Mouse (Mus musculus): ENCODE measurements at regions not wholly inside any gene's neighbourhood (a gene's known extent, or its start where the extent isn't known, plus 50 kb on each side); places are given as distances from the start of the nearest gene placed in this dataset.

GRCm38 (mm10) chr12:5810427-5810826 is 434.9 kb upstream of the Klhl29 start:
- Histone ChIP-seq H3K27ac (ENCODE audit: insufficient read depth, low read depth, low read length, poor library complexity, severe bottlenecking) (no peak overlapping the region), H3K9me3 (ENCODE audit: control insufficient read depth, insufficient read depth, low read depth, low read length) (no peaks in the 10 kb centered on the region), H3K36me3 (ENCODE audit: control insufficient read depth, insufficient read depth, low read length, poor library complexity, severe bottlenecking) (no peaks in the 10 kb centered on the region), H3K4me3 (ENCODE audit: insufficient read depth in 1 of 2, low read depth in 1 of 2, low read length in 2 of 2, poor library complexity in 1 of 2, severe bottlenecking in 1 of 2) (no peak overlapping the region), H3K9ac (ENCODE audit: insufficient read depth, low read depth, low read length, poor library complexity, severe bottlenecking) (no peak overlapping the region), H3K4me1 (ENCODE audit: control insufficient read depth in 2 of 2, insufficient read depth in 2 of 2, low read length in 2 of 2, poor library complexity in 1 of 2) (no peaks in the 10 kb centered on the region)
- in situ Hi-C loops (cut with MboI; ENCODE audit: low sequenced_read_pairs in 2 of 2, unreplicated experiment in 2 of 2): no loop called here
- DNase-seq (ENCODE audit: low read depth, low spot score): no peak
- TF ChIP-seq HCFC1 (IDR thresholded peaks at IDR 0.05; ENCODE audit: borderline replicate concordance, insufficient read depth, low read length): no peak
- TF ChIP-seq CHD2 (IDR thresholded peaks at IDR 0.05; ENCODE audit: low read depth, low read length): no peak
- no peak for TF ChIP-seq MAFK (IDR thresholded peaks at IDR 0.05; ENCODE audit: insufficient read depth, low read depth, low read length)
- TF ChIP-seq ZNF384 (IDR thresholded peaks at IDR 0.05; ENCODE audit: low read depth, low read length): no peak
- no peak for TF ChIP-seq ZC3H11A (IDR thresholded peaks at IDR 0.05; ENCODE audit: borderline replicate concordance, low read depth, low read length)

- Histone ChIP-seq H3K27ac (ENCODE audit: insufficient read depth, low read depth, low read length, poor library complexity, severe bottlenecking) (no peak overlapping the region), H3K36me3 (ENCODE audit: control insufficient read depth, insufficient read depth, low read length, poor library complexity, severe bottlenecking) (no peaks in the 10 kb centered on the region), H3K9ac (ENCODE audit: insufficient read depth, low read depth, low read length, poor library complexity, severe bottlenecking) (no peak overlapping the region), H3K9me3 (ENCODE audit: control insufficient read depth, insufficient read depth, low read depth, low read length) (no peaks in the 10 kb centered on the region), H3K4me1 (ENCODE audit: control insufficient read depth in 2 of 2, insufficient read depth in 2 of 2, low read length in 2 of 2, poor library complexity in 1 of 2) (no peaks in the 10 kb centered on the region), H3K4me3 (ENCODE audit: insufficient read depth in 1 of 2, low read depth in 1 of 2, low read length in 2 of 2, poor library complexity in 1 of 2, severe bottlenecking in 1 of 2) (no peak overlapping the region)
- in situ Hi-C loops (cut with MboI; ENCODE audit: low sequenced_read_pairs in 2 of 2, unreplicated experiment in 2 of 2): no loop called here
- no peak for DNase-seq (ENCODE audit: low read depth, low spot score)
- TF ChIP-seq ZC3H11A (IDR thresholded peaks at IDR 0.05; ENCODE audit: borderline replicate concordance, low read depth, low read length) (no peak), MAFK (IDR thresholded peaks at IDR 0.05; ENCODE audit: insufficient read depth, low read depth, low read length) (no peak), ZNF384 (IDR thresholded peaks at IDR 0.05; ENCODE audit: low read depth, low read length) (no peak)
Measured at GRCm38 (mm10) chr12:5810009-5810408, 434.5 kb upstream of the Klhl29 start.

- no peak for DNase-seq (ENCODE audit: low read depth, low spot score)
- TF ChIP-seq HCFC1 (IDR thresholded peaks at IDR 0.05; ENCODE audit: borderline replicate concordance, insufficient read depth, low read length) (no peak), ZNF384 (IDR thresholded peaks at IDR 0.05; ENCODE audit: low read depth, low read length) (no peak), CHD2 (IDR thresholded peaks at IDR 0.05; ENCODE audit: low read depth, low read length) (no peak), ZC3H11A (IDR thresholded peaks at IDR 0.05; ENCODE audit: borderline replicate concordance, low read depth, low read length) (no peak), MAFK (IDR thresholded peaks at IDR 0.05; ENCODE audit: insufficient read depth, low read depth, low read length) (no peak)
Measured at GRCm38 (mm10) chr12:5807996-5808886, 432.8 kb upstream of the Klhl29 start.

GRCm38 (mm10) chr12:5805731-5806130 is 430.2 kb upstream of the Klhl29 start:
- H3K36me3 ChIP-seq (ENCODE audit: control insufficient read depth, insufficient read depth, low read length, poor library complexity, severe bottlenecking): no peaks in the 10 kb centered on the region
- no peak overlapping the region for H3K27ac ChIP-seq (ENCODE audit: insufficient read depth, low read depth, low read length, poor library complexity, severe bottlenecking)
- TF ChIP-seq MAFK (IDR thresholded peaks at IDR 0.05; ENCODE audit: insufficient read depth, low read depth, low read length) (no peak), CHD2 (IDR thresholded peaks at IDR 0.05; ENCODE audit: low read depth, low read length) (no peak)
- H3K9ac ChIP-seq (ENCODE audit: insufficient read depth, low read depth, low read length, poor library complexity, severe bottlenecking): no peak overlapping the region
- DNase-seq (ENCODE audit: low read depth, low spot score): no peak
- H3K4me1 ChIP-seq (ENCODE audit: control insufficient read depth in 2 of 2, insufficient read depth in 2 of 2, low read length in 2 of 2, poor library complexity in 1 of 2): no peaks in the 10 kb centered on the region
- no peaks in the 10 kb centered on the region for H3K9me3 ChIP-seq (ENCODE audit: control insufficient read depth, insufficient read depth, low read depth, low read length)
- no peak overlapping the region for H3K4me3 ChIP-seq (ENCODE audit: insufficient read depth in 1 of 2, low read depth in 1 of 2, low read length in 2 of 2, poor library complexity in 1 of 2, severe bottlenecking in 1 of 2)
- in situ Hi-C loops (cut with MboI; ENCODE audit: low sequenced_read_pairs in 2 of 2, unreplicated experiment in 2 of 2): no loop called here

More at GRCm38 (mm10) chr12:5807996-5808886, 432.8 kb upstream of the Klhl29 start:
- Histone ChIP-seq H3K4me1 (ENCODE audit: control insufficient read depth in 2 of 2, insufficient read depth in 2 of 2, low read length in 2 of 2, poor library complexity in 1 of 2) (no peaks in the 10 kb centered on the region), H3K4me3 (ENCODE audit: insufficient read depth in 1 of 2, low read depth in 1 of 2, low read length in 2 of 2, poor library complexity in 1 of 2, severe bottlenecking in 1 of 2) (no peak overlapping the region), H3K36me3 (ENCODE audit: control insufficient read depth, insufficient read depth, low read length, poor library complexity, severe bottlenecking) (no peaks in the 10 kb centered on the region), H3K9me3 (ENCODE audit: control insufficient read depth, insufficient read depth, low read depth, low read length) (no peaks in the 10 kb centered on the region), H3K27ac (ENCODE audit: insufficient read depth, low read depth, low read length, poor library complexity, severe bottlenecking) (no peak overlapping the region), H3K9ac (ENCODE audit: insufficient read depth, low read depth, low read length, poor library complexity, severe bottlenecking) (no peak overlapping the region)
- in situ Hi-C loops (cut with MboI; ENCODE audit: low sequenced_read_pairs in 2 of 2, unreplicated experiment in 2 of 2): no loop called here

- Histone ChIP-seq H3K9me3 (ENCODE audit: control insufficient read depth, insufficient read depth, low read depth, low read length) (no peaks in the 10 kb centered on the region), H3K4me1 (ENCODE audit: control insufficient read depth in 2 of 2, insufficient read depth in 2 of 2, low read length in 2 of 2, poor library complexity in 1 of 2) (no peaks in the 10 kb centered on the region), H3K36me3 (ENCODE audit: control insufficient read depth, insufficient read depth, low read length, poor library complexity, severe bottlenecking) (no peaks in the 10 kb centered on the region), H3K4me3 (ENCODE audit: insufficient read depth in 1 of 2, low read depth in 1 of 2, low read length in 2 of 2, poor library complexity in 1 of 2, severe bottlenecking in 1 of 2) (no peak overlapping the region), H3K9ac (ENCODE audit: insufficient read depth, low read depth, low read length, poor library complexity, severe bottlenecking) (no peak overlapping the region), H3K27ac (ENCODE audit: insufficient read depth, low read depth, low read length, poor library complexity, severe bottlenecking) (no peak overlapping the region)
- DNase-seq (ENCODE audit: low read depth, low spot score): no peak
- TF ChIP-seq CHD2 (IDR thresholded peaks at IDR 0.05; ENCODE audit: low read depth, low read length): no peak
- TF ChIP-seq MAFK (IDR thresholded peaks at IDR 0.05; ENCODE audit: insufficient read depth, low read depth, low read length): no peak
- TF ChIP-seq HCFC1 (IDR thresholded peaks at IDR 0.05; ENCODE audit: borderline replicate concordance, insufficient read depth, low read length): no peak
- no peak for TF ChIP-seq ZNF384 (IDR thresholded peaks at IDR 0.05; ENCODE audit: low read depth, low read length)
- no peak for TF ChIP-seq ZC3H11A (IDR thresholded peaks at IDR 0.05; ENCODE audit: borderline replicate concordance, low read depth, low read length)
- in situ Hi-C loops (cut with MboI; ENCODE audit: low sequenced_read_pairs in 2 of 2, unreplicated experiment in 2 of 2): no loop called here
Measured at GRCm38 (mm10) chr12:5793051-5793450, 417.6 kb upstream of the Klhl29 start.
